In genomic region chr6:138583314-138583713, GRCm38 (mm10) we compare ENCODE assay signal across 8 mouse cellular contexts. TPM values are rescaled to one million over a fixed set of nuclear protein-coding genes. Genes with fewer than 3 reads are reported as not detected.
A peak's percentile ranks its signal among the peaks of the same experiment; 100 is the strongest.
DNase-seq lines count a peak whose midpoint lies in the region; ATAC-seq and TF ChIP-seq lines count a peak whose summit lies in the region.
"Had no signal": no experiment of that assay in that cellular context is flagged by ENCODE, and none has a peak within 500 bp of the region (broad histone marks: within the 10 kb centered on the region; RNA-seq: fewer than 3 reads in every experiment).

No protein-coding gene starts in this region.

- no peak overlapping the region for H3K4me2 ChIP-seq in intestine, embryonic 14.5 days (ENCODE audit: low read length)
- no peak overlapping the region for H3K4me2 ChIP-seq in intestine, postnatal 0 days (replicated peaks; ENCODE audit: low read depth)

- H3K36me3 ChIP-seq in intestine, embryonic 14.5 days (ENCODE audit: control insufficient read depth, insufficient read depth, low read length): no peaks in the 10 kb centered on the region
- no peaks in the 10 kb centered on the region for H3K36me3 ChIP-seq in intestine, postnatal 0 days (ENCODE audit: control insufficient read depth, insufficient read depth)
- H3K36me3 ChIP-seq in ES-E14 (ENCODE audit: control insufficient read depth, insufficient read depth, low read length, poor library complexity, severe bottlenecking): no peaks in the 10 kb centered on the region

- in situ Hi-C loops in ES-E14 (cut with MboI; ENCODE audit: low sequenced_read_pairs in 2 of 2, unreplicated experiment in 2 of 2): no loop called here

- no peak overlapping the region for H3K9ac ChIP-seq in intestine, embryonic 14.5 days (ENCODE audit: low read length)
- H3K9ac ChIP-seq in intestine, postnatal 0 days (ENCODE audit: low read depth, low read length): no peak overlapping the region
- H3K9ac ChIP-seq in ES-E14 (ENCODE audit: insufficient read depth, low read depth, low read length, poor library complexity, severe bottlenecking): no peak overlapping the region
- H3K9ac ChIP-seq: liver, postnatal 0 days had no signal

- no peaks in the 10 kb centered on the region for H3K27me3 ChIP-seq in intestine, embryonic 14.5 days (replicated peaks; ENCODE audit: control insufficient read depth, insufficient read depth, low read length)
- H3K27me3 ChIP-seq in intestine, postnatal 0 days (replicated peaks; ENCODE audit: control insufficient read depth, insufficient read depth, low read length): no peaks in the 10 kb centered on the region

- no peak for TF ChIP-seq CTCF in intestine, postnatal 0 days (IDR thresholded peaks at IDR 0.05; ENCODE audit: low read depth)

- 60% methylated on average over 8 of the region's 8 CpGs for WGBS in intestine, embryonic 14.5 days
- 63% methylated on average over 8 of the region's 8 CpGs for WGBS in intestine, postnatal 0 days

- H3K4me1 ChIP-seq in intestine, embryonic 14.5 days (replicated peaks; ENCODE audit: control insufficient read depth, insufficient read depth, low read length): no peaks in the 10 kb centered on the region
- no peaks in the 10 kb centered on the region for H3K4me1 ChIP-seq in intestine, postnatal 0 days (replicated peaks; ENCODE audit: control insufficient read depth, insufficient read depth, low read length)
- H3K4me1 ChIP-seq in ES-E14 (ENCODE audit: control insufficient read depth in 2 of 2, insufficient read depth in 2 of 2, low read length in 2 of 2, poor library complexity in 1 of 2): no peaks in the 10 kb centered on the region

- no peak overlapping the region for H3K4me3 ChIP-seq in intestine, embryonic 14.5 days (ENCODE audit: low read depth, low read length)
- no peak overlapping the region for H3K4me3 ChIP-seq in intestine, postnatal 0 days (ENCODE audit: low read depth, low read length)
- no peak overlapping the region for H3K4me3 ChIP-seq in ES-E14 (ENCODE audit: insufficient read depth in 1 of 2, low read depth in 1 of 2, low read length in 2 of 2, poor library complexity in 1 of 2, severe bottlenecking in 1 of 2)

- ATAC-seq in intestine, embryonic 14.5 days (replicated peaks; ENCODE audit: low FRiP score, low TSS enrichment, low read depth): no peak
- no peak for ATAC-seq in intestine, postnatal 0 days
- ATAC-seq: liver, postnatal 0 days had no signal

- peak; percentile 57 for DNase-seq in intestine, embryonic 14.5 days (ENCODE audit: low spot score)
- DNase-seq in 3T3-L1 (ENCODE audit: low read depth, low spot score) (peak; percentile 10), ES-E14 (ENCODE audit: low read depth, low spot score) (peak; percentile 16)
- DNase-seq in kidney, postnatal 10 days: peak; percentile 41
- DNase-seq in cerebellum, postnatal 4 days (ENCODE audit: low spot score in 2 of 2): no peak
- no peak for DNase-seq in B cell, adult 2 months
- DNase-seq: liver, postnatal 0 days had no signal

- H3K9me3 ChIP-seq in intestine, embryonic 14.5 days (ENCODE audit: control insufficient read depth, low read length): no peaks in the 10 kb centered on the region
- no peaks in the 10 kb centered on the region for H3K9me3 ChIP-seq in intestine, postnatal 0 days (ENCODE audit: control insufficient read depth)
- no peaks in the 10 kb centered on the region for H3K9me3 ChIP-seq in ES-E14 (ENCODE audit: control insufficient read depth, insufficient read depth, low read depth, low read length)

- H3K27ac ChIP-seq in intestine, embryonic 14.5 days (ENCODE audit: low read depth): no peak overlapping the region
- H3K27ac ChIP-seq in intestine, postnatal 0 days (ENCODE audit: low read depth, low read length): no peak overlapping the region
- no peak overlapping the region for H3K27ac ChIP-seq in ES-E14 (ENCODE audit: insufficient read depth, low read depth, low read length, poor library complexity, severe bottlenecking)

TF ChIP-seq in ES-E14, 5 proteins besides CTCF, POLR2A, EP300 and RAD21:
- TF ChIP-seq CHD2 (IDR thresholded peaks at IDR 0.05; ENCODE audit: low read depth, low read length): no peak
- TF ChIP-seq MAFK (IDR thresholded peaks at IDR 0.05; ENCODE audit: insufficient read depth, low read depth, low read length): no peak
- TF ChIP-seq ZNF384 (IDR thresholded peaks at IDR 0.05; ENCODE audit: low read depth, low read length): no peak
- TF ChIP-seq ZC3H11A (IDR thresholded peaks at IDR 0.05; ENCODE audit: borderline replicate concordance, low read depth, low read length): no peak
- no peak for TF ChIP-seq HCFC1 (IDR thresholded peaks at IDR 0.05; ENCODE audit: borderline replicate concordance, insufficient read depth, low read length)

RNA-seq across cellular contexts. Expression of gene Lmo3, which starts 1.5 kb away (rescaled TPM):
- polyA plus RNA-seq in intestine, embryonic 14.5 days (2014; fragmentation: Nextera tagmentation; extraction: Ambion mirVana): 7.8 and 10.5 TPM in 2 replicates
- polyA plus RNA-seq in intestine, postnatal 0 days (2015; fragmentation: Nextera tagmentation; extraction: Ambion mirVana): 3.7 and 4.7 TPM in 2 replicates
- not detected in 2 replicates for total RNA-seq in ES-E14 (2012; rRNA removed)
- polyA plus RNA-seq: liver, postnatal 0 days had no signal

Comparison
In these comparisons a context has a peak if more than half of its experiments do, and no peak if none do; other contexts are left out.
1. DNase-seq: peak in intestine, embryonic 14.5 days (single experiment), 3T3-L1 (single experiment), ES-E14 (single experiment) and kidney, postnatal 10 days (single experiment); none in cerebellum, postnatal 4 days (0 of 2) and B cell, adult 2 months (0 of 2).